Mouse (Mus musculus): ENCODE measurements around the gene Clcn2. TPM values are rescaled to one million over a fixed set of nuclear protein-coding genes. Genes with fewer than 3 reads are reported as not detected.
"Not testable (repeated sequence)": the region's sequence is repeated elsewhere in the genome, so short reads cannot be mapped to it uniquely, and the experiment has no call there.

The Clcn2 gene
- polyA plus RNA-seq, 1 experiment: 5.8 TPM

- peaks cover 45% of the 10 kb centered on the region for H3K36me3 ChIP-seq (ENCODE audit: control insufficient read depth, insufficient read depth)
- H3K79me2 ChIP-seq (ENCODE audit: control insufficient read depth, insufficient read depth): peaks cover 60% of the 10 kb centered on the region
- peak overlapping the region; percentile 93 for H3K4me3 ChIP-seq (ENCODE audit: insufficient read depth, poor library complexity, severe bottlenecking)
These were observed 43.7 kb downstream of the Clcn2 start for GRCm38 (mm10) chr16:20673706-20674303.

GRCm38 (mm10) chr16:20672965-20673705, 44.4 kb downstream of the Clcn2 start:
- Histone ChIP-seq H3K36me3 (ENCODE audit: control insufficient read depth, insufficient read depth) (peaks cover 39% of the 10 kb centered on the region), H3ac (ENCODE audit: control insufficient read depth, insufficient read length, low read depth) (peak overlapping the region; percentile 94), H3K4me3 (ENCODE audit: insufficient read depth, poor library complexity, severe bottlenecking) (peak overlapping the region; percentile 93), H3K79me2 (ENCODE audit: control insufficient read depth, insufficient read depth) (peaks cover 53% of the 10 kb centered on the region), H3K79me3 (ENCODE audit: low read depth) (peaks cover 42% of the 10 kb centered on the region), H3K27me3 (ENCODE audit: control insufficient read depth, insufficient read depth, insufficient read length) (no peaks in the 10 kb centered on the region)
- no peak for TF ChIP-seq MYOG (IDR thresholded peaks at IDR 0.05; ENCODE audit: control insufficient read depth, extremely low read depth, insufficient read length)
- no peak for TF ChIP-seq CEBPB (IDR thresholded peaks at IDR 0.05; ENCODE audit: low read depth)
- no peak for TF ChIP-seq CTCF (IDR thresholded peaks at IDR 0.05; ENCODE audit: control insufficient read depth, insufficient read depth, insufficient read length)
- TF ChIP-seq USF1 (IDR thresholded peaks at IDR 0.05; ENCODE audit: low read depth): no peak
- no peak for TF ChIP-seq FOSL1 (IDR thresholded peaks at IDR 0.05; ENCODE audit: insufficient read depth, low read length, poor library complexity, severe bottlenecking)
- TF ChIP-seq MYOD1 (IDR thresholded peaks at IDR 0.05; ENCODE audit: control insufficient read depth, insufficient read length, low read depth): no peak
- no peak for TF ChIP-seq MAX (IDR thresholded peaks at IDR 0.05)

More at GRCm38 (mm10) chr16:20673706-20674303, 43.7 kb downstream of the Clcn2 start:
- TF ChIP-seq MYOD1 (IDR thresholded peaks at IDR 0.05; ENCODE audit: control insufficient read depth, insufficient read length, low read depth) (no peak), MAX (IDR thresholded peaks at IDR 0.05) (no peak), CTCF (IDR thresholded peaks at IDR 0.05; ENCODE audit: control insufficient read depth, insufficient read depth, insufficient read length) (no peak), CEBPB (IDR thresholded peaks at IDR 0.05; ENCODE audit: low read depth) (no peak), FOSL1 (IDR thresholded peaks at IDR 0.05; ENCODE audit: insufficient read depth, low read length, poor library complexity, severe bottlenecking) (no peak), USF1 (IDR thresholded peaks at IDR 0.05; ENCODE audit: low read depth) (no peak), MYOG (IDR thresholded peaks at IDR 0.05; ENCODE audit: control insufficient read depth, extremely low read depth, insufficient read length) (no peak)
- Histone ChIP-seq H3K27me3 (ENCODE audit: control insufficient read depth, insufficient read depth, insufficient read length) (no peaks in the 10 kb centered on the region), H3ac (ENCODE audit: control insufficient read depth, insufficient read length, low read depth) (peak overlapping the region; percentile 94), H3K79me3 (ENCODE audit: low read depth) (peaks cover 48% of the 10 kb centered on the region)

- peaks cover 42% of the 10 kb centered on the region for H3K79me3 ChIP-seq (ENCODE audit: low read depth)
- peak; percentile 90 for TF ChIP-seq MAX (IDR thresholded peaks at IDR 0.05)
- peak; percentile 12 for TF ChIP-seq CEBPB (IDR thresholded peaks at IDR 0.05; ENCODE audit: low read depth)
- TF ChIP-seq MYOD1 (IDR thresholded peaks at IDR 0.05; ENCODE audit: control insufficient read depth, insufficient read length, low read depth): no peak
- no peak for TF ChIP-seq MYOG (IDR thresholded peaks at IDR 0.05; ENCODE audit: control insufficient read depth, extremely low read depth, insufficient read length)
- TF ChIP-seq FOSL1 (IDR thresholded peaks at IDR 0.05; ENCODE audit: insufficient read depth, low read length, poor library complexity, severe bottlenecking): no peak
- peak; percentile 99 for TF ChIP-seq USF1 (IDR thresholded peaks at IDR 0.05; ENCODE audit: low read depth)
- TF ChIP-seq CTCF (IDR thresholded peaks at IDR 0.05; ENCODE audit: control insufficient read depth, insufficient read depth, insufficient read length): no peak
- H3ac ChIP-seq (ENCODE audit: control insufficient read depth, insufficient read length, low read depth): peak overlapping the region; percentile 94
These were observed 45.0 kb downstream of the Clcn2 start for GRCm38 (mm10) chr16:20672500-20672902.

GRCm38 (mm10) chr16:20671886-20672285, 45.7 kb downstream of the Clcn2 start:
- H3K27me3 ChIP-seq (ENCODE audit: control insufficient read depth, insufficient read depth, insufficient read length): no peaks in the 10 kb centered on the region
- H3K4me3 ChIP-seq (ENCODE audit: insufficient read depth, poor library complexity, severe bottlenecking): no peak overlapping the region
- no peak overlapping the region for H3ac ChIP-seq (ENCODE audit: control insufficient read depth, insufficient read length, low read depth)
- H3K79me3 ChIP-seq (ENCODE audit: low read depth): peaks cover 37% of the 10 kb centered on the region
- H3K79me2 ChIP-seq (ENCODE audit: control insufficient read depth, insufficient read depth): peaks cover 42% of the 10 kb centered on the region
- TF ChIP-seq FOSL1 (IDR thresholded peaks at IDR 0.05; ENCODE audit: insufficient read depth, low read length, poor library complexity, severe bottlenecking) (no peak), MYOD1 (IDR thresholded peaks at IDR 0.05; ENCODE audit: control insufficient read depth, insufficient read length, low read depth) (no peak), CEBPB (IDR thresholded peaks at IDR 0.05; ENCODE audit: low read depth) (no peak), MAX (IDR thresholded peaks at IDR 0.05) (no peak), CTCF (IDR thresholded peaks at IDR 0.05; ENCODE audit: control insufficient read depth, insufficient read depth, insufficient read length) (no peak), MYOG (IDR thresholded peaks at IDR 0.05; ENCODE audit: control insufficient read depth, extremely low read depth, insufficient read length) (no peak), USF1 (IDR thresholded peaks at IDR 0.05; ENCODE audit: low read depth) (no peak)
- peaks cover 29% of the 10 kb centered on the region for H3K36me3 ChIP-seq (ENCODE audit: control insufficient read depth, insufficient read depth)

More at GRCm38 (mm10) chr16:20672500-20672902, 45.0 kb downstream of the Clcn2 start:
- H3K79me2 ChIP-seq (ENCODE audit: control insufficient read depth, insufficient read depth): peaks cover 48% of the 10 kb centered on the region
- H3K4me3 ChIP-seq (ENCODE audit: insufficient read depth, poor library complexity, severe bottlenecking): peak overlapping the region; percentile 93
- H3K27me3 ChIP-seq (ENCODE audit: control insufficient read depth, insufficient read depth, insufficient read length): no peaks in the 10 kb centered on the region
- peaks cover 35% of the 10 kb centered on the region for H3K36me3 ChIP-seq (ENCODE audit: control insufficient read depth, insufficient read depth)

- TF ChIP-seq MYOD1 (IDR thresholded peaks at IDR 0.05; ENCODE audit: control insufficient read depth, insufficient read length, low read depth): no peak
- TF ChIP-seq MYOG (IDR thresholded peaks at IDR 0.05; ENCODE audit: control insufficient read depth, extremely low read depth, insufficient read length): no peak
- no peak for TF ChIP-seq CTCF (IDR thresholded peaks at IDR 0.05; ENCODE audit: control insufficient read depth, insufficient read depth, insufficient read length)
- TF ChIP-seq CEBPB (IDR thresholded peaks at IDR 0.05; ENCODE audit: low read depth): no peak
- no peak for TF ChIP-seq FOSL1 (IDR thresholded peaks at IDR 0.05; ENCODE audit: insufficient read depth, low read length, poor library complexity, severe bottlenecking)
- no peak for TF ChIP-seq USF1 (IDR thresholded peaks at IDR 0.05; ENCODE audit: low read depth)
- TF ChIP-seq MAX (IDR thresholded peaks at IDR 0.05): no peak
- Histone ChIP-seq H3K27me3 (ENCODE audit: control insufficient read depth, insufficient read depth, insufficient read length) (no peaks in the 10 kb centered on the region), H3ac (ENCODE audit: control insufficient read depth, insufficient read length, low read depth) (no peak overlapping the region), H3K79me3 (ENCODE audit: low read depth) (peaks cover 22% of the 10 kb centered on the region), H3K79me2 (ENCODE audit: control insufficient read depth, insufficient read depth) (peaks cover 26% of the 10 kb centered on the region), H3K36me3 (ENCODE audit: control insufficient read depth, insufficient read depth) (peaks cover 13% of the 10 kb centered on the region), H3K4me3 (ENCODE audit: insufficient read depth, poor library complexity, severe bottlenecking) (no peak overlapping the region)
These were observed 47.3 kb downstream of the Clcn2 start for GRCm38 (mm10) chr16:20670291-20670690.

GRCm38 (mm10) chr16:20668013-20668412, 49.5 kb downstream of the Clcn2 start, which contains the start of gene Eif4g1:
Gene Eif4g1 (plus strand): TSS chr16:20668313.
- not testable (repeated sequence) for H3K27me3 ChIP-seq (ENCODE audit: control insufficient read depth, insufficient read depth, insufficient read length); H3K79me3 ChIP-seq (ENCODE audit: low read depth); H3ac ChIP-seq (ENCODE audit: control insufficient read depth, insufficient read length, low read depth); H3K4me3 ChIP-seq (ENCODE audit: insufficient read depth, poor library complexity, severe bottlenecking); H3K79me2 ChIP-seq (ENCODE audit: control insufficient read depth, insufficient read depth)
- peaks cover 17% of the 10 kb centered on the region for H3K36me3 ChIP-seq (ENCODE audit: control insufficient read depth, insufficient read depth)
